Mouse (Mus musculus): ENCODE results near the gene Bcan. TPM values are rescaled to one million over a fixed set of nuclear protein-coding genes. Genes with fewer than 3 reads are reported as not detected.
A peak's percentile ranks its signal among the peaks of the same experiment; 100 is the strongest.

The Bcan gene
- polyA plus RNA-seq, 1 experiment from 2014 or later = 139 TPM

DNA sequence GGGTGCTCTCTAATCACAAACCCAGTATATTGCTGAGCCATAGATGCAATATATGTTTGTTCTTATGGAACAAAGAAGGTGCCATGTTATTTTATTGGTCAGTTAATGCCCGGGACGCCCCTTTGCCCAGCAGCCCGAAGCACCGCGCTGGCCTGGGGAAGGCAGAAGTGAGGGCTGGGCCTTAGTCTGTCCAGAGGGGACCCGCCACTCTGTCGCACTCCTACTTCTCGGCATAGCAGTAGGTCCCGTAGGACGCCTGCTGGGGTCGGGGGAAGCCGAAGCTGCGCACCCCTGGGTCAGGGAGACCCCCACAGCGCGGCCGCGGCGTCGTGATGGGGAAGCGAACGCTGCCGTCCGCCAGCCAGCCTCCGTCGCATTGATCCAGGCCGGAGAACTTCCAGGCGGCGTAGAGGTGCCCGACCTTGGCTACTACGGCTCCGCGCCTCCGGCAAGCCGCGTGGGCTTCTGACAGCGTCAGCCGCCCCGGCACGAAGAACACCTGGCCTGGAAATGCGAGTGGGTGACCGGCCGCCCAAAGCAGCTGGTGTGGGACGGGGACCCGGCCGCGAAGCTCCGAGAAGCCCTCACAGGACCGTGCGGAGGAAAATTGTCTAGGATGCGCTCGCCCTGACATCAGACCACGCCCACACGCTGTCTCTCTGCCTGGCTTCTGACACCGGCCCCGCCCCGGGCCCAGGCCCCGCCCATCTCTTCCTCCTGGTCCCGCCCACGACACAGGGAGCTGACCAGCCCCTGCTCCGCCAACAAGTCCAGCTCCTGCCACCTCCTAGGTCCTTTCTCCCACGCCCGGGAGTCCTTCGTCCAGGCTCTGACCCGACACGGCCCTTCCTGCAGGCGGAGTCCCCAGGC, 22.5 kb upstream of the Bcan start:
- peak; percentile 94 for ATAC-seq (ENCODE audit: low FRiP score)
- H3K4me1 ChIP-seq = peaks cover 23% of the 10 kb centered on the region
- H3K27me3 ChIP-seq (replicated peaks) = peaks cover 77% of the 10 kb centered on the region
- peak overlapping the region; percentile 57 for H3K4me3 ChIP-seq (replicated peaks)
- WGBS = under 1% methylated on average over 66 of the region's 66 CpGs
- H3K9ac ChIP-seq (replicated peaks) = peak overlapping the region; percentile 62
- H3K36me3 ChIP-seq = no peaks in the 10 kb centered on the region
- no peaks in the 10 kb centered on the region for H3K9me3 ChIP-seq (replicated peaks)
- no peak overlapping the region for H3K27ac ChIP-seq (replicated peaks)
- peak overlapping the region; percentile 98 for H3K4me2 ChIP-seq

DNA sequence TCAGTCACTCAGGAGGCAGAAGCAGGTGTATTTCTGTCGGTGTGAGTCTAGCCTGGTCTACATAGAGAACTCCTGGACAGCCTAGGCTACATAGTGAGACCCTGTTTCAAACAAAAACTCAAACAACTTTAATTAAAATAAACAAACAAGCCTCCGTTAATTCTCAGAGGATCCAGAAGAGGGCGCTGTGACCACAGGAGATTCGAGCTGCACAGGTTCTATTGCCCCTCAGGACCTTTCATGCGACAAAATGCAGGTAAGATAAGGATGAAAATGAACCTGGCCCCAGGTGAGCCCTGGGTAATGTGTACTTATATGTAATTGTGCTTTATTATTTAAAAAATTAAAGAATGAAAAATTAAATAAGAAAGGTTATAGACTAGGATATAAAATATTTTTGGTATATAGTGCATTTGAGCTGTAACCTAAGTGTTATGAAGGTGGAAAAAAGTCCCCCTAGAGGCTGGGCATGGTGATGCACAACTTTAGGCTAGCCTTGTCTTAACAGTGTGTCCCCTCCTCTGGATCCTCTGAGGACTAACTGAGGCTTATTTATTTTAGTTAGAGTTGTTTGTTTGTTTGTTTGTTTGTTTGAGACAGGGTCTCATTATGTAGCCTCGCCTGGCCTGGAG, 10.7 kb upstream of the Bcan start:
- no peaks in the 10 kb centered on the region; the same call in 1 of the 2 replicates for H3K9me3 ChIP-seq (replicated peaks)
- H3K4me2 ChIP-seq = no peak overlapping the region
- H3K27ac ChIP-seq (replicated peaks) = no peak overlapping the region
- peaks cover 7% of the 10 kb centered on the region for H3K27me3 ChIP-seq (replicated peaks)
- H3K36me3 ChIP-seq = no peaks in the 10 kb centered on the region
- WGBS = 8% methylated on average over 6 of the region's 6 CpGs
- H3K9ac ChIP-seq (replicated peaks) = no peak overlapping the region
- no peak overlapping the region for H3K4me3 ChIP-seq (replicated peaks)
- no peaks in the 10 kb centered on the region for H3K4me1 ChIP-seq
- ATAC-seq (ENCODE audit: low FRiP score) = no peak

DNA sequence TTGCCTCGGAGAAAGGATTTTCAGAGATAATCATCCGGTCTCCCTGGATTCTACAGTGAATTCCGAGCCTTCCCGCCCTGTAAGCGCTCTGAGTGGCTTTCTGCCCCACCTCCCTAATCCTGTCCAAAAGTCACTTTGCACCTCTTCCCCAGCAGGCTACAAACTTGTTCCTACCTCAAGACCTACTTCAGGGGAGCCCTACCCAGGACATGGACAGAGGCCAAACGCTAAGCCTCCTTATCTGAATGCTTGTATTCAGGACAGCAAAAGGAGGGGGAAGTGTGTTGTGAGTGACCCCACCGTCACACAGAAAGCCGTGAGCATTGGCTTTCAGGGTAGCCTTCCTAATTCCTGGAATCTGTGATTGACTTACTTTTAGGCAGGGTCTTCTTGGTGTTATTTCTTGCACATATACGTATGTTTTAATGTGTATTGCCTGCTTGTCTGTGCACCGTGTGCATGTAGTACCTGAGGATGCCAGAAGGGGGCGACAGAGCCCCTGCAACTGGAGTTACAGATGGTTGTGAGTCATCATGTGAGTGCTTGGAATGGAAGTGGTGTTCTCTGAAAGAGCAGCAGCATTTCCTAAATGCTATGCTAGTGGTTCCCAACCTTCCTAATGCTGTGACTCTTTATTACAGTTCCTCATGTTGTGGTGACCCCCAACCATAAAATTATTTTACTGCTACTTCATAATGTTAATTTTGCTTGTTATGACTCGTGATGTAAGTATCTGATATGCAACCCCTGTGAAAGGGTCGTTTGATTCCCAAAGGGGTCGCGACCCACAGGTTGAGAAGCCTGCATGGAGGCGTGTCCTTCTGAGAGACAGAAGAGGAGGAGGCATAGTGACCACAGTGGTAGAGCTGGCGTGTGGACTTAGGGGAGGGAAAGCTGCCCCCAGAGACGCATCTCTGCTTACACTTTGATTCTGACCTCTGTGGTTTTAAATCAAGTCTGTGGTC, 6.1 kb upstream of the Bcan start:
- Histone ChIP-seq H3K9ac (replicated peaks) (no peak overlapping the region), H3K4me2 (no peak overlapping the region), H3K27ac (replicated peaks) (no peak overlapping the region), H3K4me1 (peaks cover 17% of the 10 kb centered on the region), H3K9me3 (replicated peaks) (no peaks in the 10 kb centered on the region; the same call in 1 of the 2 replicates), H3K36me3 (no peaks in the 10 kb centered on the region), H3K4me3 (replicated peaks) (no peak overlapping the region), H3K27me3 (replicated peaks) (peaks cover 33% of the 10 kb centered on the region)
- 82% methylated on average over 18 of the region's 18 CpGs for WGBS
- no peak for ATAC-seq (ENCODE audit: low FRiP score)

DNA sequence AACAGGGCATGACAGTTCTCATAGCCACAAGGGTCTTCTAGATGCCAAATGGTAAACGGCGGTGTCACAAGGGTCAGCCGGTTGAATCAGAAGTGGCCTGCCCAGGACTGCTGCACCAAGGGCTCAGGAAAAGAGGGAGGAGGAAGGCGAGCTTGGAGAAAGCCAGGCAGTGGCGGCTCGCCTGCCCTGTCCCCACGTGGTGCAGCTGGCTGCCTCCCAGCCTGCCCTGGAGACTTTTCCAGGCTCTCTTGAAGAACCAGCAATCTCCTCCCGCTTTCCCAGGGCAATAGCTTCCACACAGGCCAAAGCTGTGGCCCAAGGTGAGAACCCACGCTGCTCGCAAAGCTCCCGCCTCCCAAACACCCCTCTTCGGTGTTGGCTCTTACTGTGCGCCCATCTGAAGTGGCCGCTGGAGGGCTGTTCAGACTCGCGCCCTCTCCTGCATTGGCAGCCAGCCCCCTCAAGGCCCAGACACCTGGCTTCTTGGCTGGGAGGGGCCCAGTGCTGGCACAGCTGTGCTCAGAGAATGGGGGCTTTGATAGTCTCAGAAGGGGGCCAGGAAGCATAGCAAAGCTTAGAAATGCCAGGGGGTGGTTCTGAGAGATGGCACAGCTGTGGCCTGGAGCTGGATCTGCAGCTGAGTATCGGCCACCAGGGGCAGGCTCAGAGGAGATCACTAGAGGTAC, 2.4 kb upstream of the Bcan start:
- peak; percentile 38 for ATAC-seq (ENCODE audit: low FRiP score)
- no peak overlapping the region for H3K9ac ChIP-seq (replicated peaks)
- no peaks in the 10 kb centered on the region; the same call in 1 of the 2 replicates for H3K9me3 ChIP-seq (replicated peaks)
- H3K4me1 ChIP-seq = peaks cover 42% of the 10 kb centered on the region
- H3K27me3 ChIP-seq (replicated peaks) = peaks cover 70% of the 10 kb centered on the region
- peak overlapping the region; percentile 33 for H3K4me2 ChIP-seq
- no peaks in the 10 kb centered on the region for H3K36me3 ChIP-seq
- H3K4me3 ChIP-seq (replicated peaks) = no peak overlapping the region
- 4% methylated on average over 17 of the region's 17 CpGs for WGBS
- H3K27ac ChIP-seq (replicated peaks) = peak overlapping the region; percentile 62

DNA sequence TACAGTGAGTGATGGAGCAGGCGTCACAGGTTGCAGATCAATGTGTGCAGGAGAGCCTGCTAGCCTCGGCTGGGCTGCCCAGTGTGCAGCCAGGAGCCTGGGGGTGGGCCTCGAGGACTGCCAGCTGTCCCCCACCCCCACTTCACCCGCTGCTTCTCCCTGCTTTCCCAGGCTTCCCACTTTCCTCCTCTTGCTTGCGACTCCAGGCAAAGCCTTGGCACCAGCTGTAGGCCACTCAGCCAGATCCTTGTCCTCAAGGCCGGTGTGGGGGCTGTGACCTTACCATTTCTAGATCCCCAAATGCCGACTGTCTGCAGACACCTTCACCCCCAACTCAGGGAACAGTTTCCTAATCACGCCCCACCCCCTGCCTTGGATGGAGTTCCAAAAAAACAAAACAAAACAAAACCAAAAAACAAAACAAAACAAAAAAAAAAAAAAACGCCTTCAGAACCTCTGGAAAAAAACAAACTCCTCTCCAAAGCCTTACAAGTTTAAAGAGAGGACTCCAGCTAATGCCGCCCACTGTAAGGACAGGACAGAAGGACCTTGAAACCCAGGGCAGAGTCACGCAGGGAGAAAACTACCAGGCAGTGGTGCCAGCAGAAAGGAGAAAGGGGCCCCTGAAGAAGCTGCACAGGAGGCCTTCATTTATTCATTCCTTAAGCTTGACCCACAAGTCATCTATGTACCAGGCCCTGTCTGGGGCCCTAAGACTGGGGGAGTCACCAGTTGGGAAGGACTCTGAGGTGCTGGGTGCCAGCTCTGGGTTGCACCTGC, 976 bp upstream of the Bcan start:
- Histone ChIP-seq H3K4me3 (replicated peaks) (peak overlapping the region; percentile 43), H3K4me2 (peak overlapping the region; percentile 92), H3K27ac (replicated peaks) (peak overlapping the region; percentile 76), H3K4me1 (peaks cover 53% of the 10 kb centered on the region), H3K36me3 (no peaks in the 10 kb centered on the region), H3K9ac (replicated peaks) (no peak overlapping the region), H3K27me3 (replicated peaks) (peaks cover 84% of the 10 kb centered on the region), H3K9me3 (replicated peaks) (no peaks in the 10 kb centered on the region; the same call in 1 of the 2 replicates)
- ATAC-seq (ENCODE audit: low FRiP score) = no peak
- 17% methylated on average over 11 of the region's 11 CpGs for WGBS

DNA sequence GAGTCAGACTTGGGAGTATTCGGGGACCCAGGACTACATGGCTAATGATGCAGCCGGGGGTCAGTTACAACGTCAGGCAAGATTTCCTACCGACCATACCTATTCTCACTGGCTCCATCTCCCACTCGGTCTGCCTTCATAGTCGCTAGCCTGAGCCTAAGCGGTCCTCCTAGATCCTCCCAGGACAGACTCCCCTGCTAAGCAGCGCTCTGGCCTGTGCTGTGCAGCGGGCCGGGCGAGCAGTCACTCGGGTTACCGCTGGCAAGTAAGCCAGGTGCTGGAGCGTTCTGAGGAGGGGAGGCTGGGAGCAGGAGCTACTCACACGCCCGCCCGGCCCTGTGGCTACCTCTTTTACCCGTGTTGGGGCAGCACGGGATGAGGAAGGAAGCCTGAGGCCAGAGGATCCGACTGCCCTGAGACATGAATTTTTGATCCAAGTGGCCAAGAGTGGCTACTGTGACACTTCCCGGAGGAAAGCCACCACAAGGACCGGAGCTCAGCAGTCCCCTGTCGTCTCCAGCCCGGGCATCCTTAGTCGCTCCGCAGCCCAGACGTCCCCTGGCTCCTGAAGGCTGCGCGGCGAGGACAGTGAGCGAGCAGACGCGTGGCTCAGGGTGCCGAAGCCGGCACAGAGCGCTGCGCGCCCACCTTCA, 661 bp downstream of the Bcan start:
- Histone ChIP-seq H3K27ac (replicated peaks) (peak overlapping the region; percentile 76), H3K36me3 (no peaks in the 10 kb centered on the region), H3K4me1 (peaks cover 56% of the 10 kb centered on the region), H3K4me2 (peak overlapping the region; percentile 92), H3K27me3 (replicated peaks) (peaks cover 95% of the 10 kb centered on the region), H3K9me3 (replicated peaks) (no peaks in the 10 kb centered on the region), H3K4me3 (replicated peaks) (peak overlapping the region; percentile 43), H3K9ac (replicated peaks) (peak overlapping the region; percentile 53)
- WGBS = under 1% methylated on average over 38 of the region's 38 CpGs
- ATAC-seq (ENCODE audit: low FRiP score) = no peak

DNA sequence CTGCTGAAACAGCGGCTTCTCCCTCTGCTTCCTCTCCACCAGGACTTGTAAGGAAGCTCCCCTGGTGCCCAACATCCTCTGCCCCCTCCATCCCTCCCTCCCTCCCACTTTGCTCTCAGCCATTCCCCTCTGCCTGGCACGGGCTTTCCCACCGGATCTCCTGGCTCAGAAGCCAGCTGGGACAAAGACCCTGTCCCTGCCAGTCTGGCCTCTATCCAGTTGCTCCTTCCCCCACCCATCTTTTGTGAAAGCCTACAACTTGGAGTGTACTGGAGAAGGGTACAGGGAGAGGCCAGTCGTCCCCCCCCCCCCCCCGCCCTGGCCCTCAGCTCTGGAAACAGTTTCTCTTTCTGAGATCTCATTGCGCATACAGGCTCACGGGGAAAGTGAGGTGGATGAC, 1.3 kb downstream of the Bcan start:
- 2% methylated on average over 7 of the region's 7 CpGs for WGBS
- peaks cover 99% of the 10 kb centered on the region for H3K27me3 ChIP-seq (replicated peaks)
- ATAC-seq (ENCODE audit: low FRiP score) = peak; percentile 33; the same call in 1 of the 2 replicates
- H3K36me3 ChIP-seq = no peaks in the 10 kb centered on the region
- H3K4me1 ChIP-seq = peaks cover 56% of the 10 kb centered on the region
- peak overlapping the region; percentile 43 for H3K4me3 ChIP-seq (replicated peaks)
- peak overlapping the region; percentile 76; the same call in 1 of the 2 replicates for H3K27ac ChIP-seq (replicated peaks)
- H3K4me2 ChIP-seq = peak overlapping the region; percentile 92
- no peaks in the 10 kb centered on the region for H3K9me3 ChIP-seq (replicated peaks)
- peak overlapping the region; percentile 53; the same call in 1 of the 2 replicates for H3K9ac ChIP-seq (replicated peaks)

DNA sequence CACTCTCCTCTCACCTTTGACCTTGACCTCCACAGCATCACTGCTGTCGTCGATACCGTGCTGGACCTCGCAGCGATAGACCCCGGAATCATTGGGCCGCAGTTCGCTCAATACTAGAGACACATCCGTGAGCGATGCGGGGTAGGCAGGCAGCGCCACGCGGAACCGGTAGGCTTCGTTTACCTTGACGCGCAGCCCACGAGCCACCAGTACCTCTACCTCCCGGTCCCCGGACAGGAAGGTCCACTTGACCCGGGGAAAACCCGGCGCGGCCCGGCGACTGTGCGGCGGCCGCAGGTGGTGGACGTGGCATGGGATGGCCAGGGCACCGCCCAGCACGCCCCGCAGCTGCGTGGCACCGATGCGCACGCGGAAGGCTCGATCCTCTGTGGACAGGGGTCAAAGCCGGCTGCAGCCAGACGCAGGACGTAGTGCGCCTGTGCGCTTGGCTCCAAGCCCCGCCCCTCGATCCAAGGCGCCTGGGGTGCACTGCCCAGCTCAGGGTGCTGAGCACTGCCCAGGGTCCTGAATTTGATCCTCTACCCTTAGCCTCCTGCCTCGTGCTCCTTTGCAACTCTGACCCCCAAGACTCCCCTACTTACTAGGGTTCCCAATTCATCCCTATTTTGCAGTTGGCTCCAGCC, 2.9 kb downstream of the Bcan start:
- WGBS = 1% methylated on average over 49 of the region's 49 CpGs
- H3K4me1 ChIP-seq = peaks cover 49% of the 10 kb centered on the region
- H3K9ac ChIP-seq (replicated peaks) = peak overlapping the region; percentile 54
- peak overlapping the region; percentile 47 for H3K4me3 ChIP-seq (replicated peaks)
- no peak overlapping the region for H3K27ac ChIP-seq (replicated peaks)
- H3K9me3 ChIP-seq (replicated peaks) = no peaks in the 10 kb centered on the region
- no peak; the same call in 1 of the 2 replicates for ATAC-seq (ENCODE audit: low FRiP score)
- H3K27me3 ChIP-seq (replicated peaks) = peaks cover 97% of the 10 kb centered on the region
- H3K4me2 ChIP-seq = peak overlapping the region; percentile 92
- H3K36me3 ChIP-seq = no peaks in the 10 kb centered on the region

DNA sequence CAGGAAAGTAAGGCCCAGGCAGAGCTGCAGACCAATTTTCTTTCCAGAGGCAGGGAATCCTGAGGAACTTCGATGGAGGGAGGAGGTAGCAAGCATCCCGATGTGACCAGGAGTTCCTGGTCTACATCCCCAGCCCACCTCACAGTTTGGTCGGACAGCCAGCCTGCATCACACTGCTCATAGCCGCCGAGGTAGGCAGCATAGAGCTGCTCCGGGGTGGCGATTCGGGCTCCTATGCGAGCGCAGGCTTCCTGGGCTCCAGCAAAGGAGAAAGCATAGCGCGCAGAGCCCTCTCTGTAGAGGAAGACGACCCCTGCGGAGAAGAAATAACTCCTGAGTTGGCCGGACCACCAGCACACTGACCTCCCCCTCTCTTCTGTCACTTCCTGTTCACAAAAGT, 3.6 kb downstream of the Bcan start:
- Histone ChIP-seq H3K27ac (replicated peaks) (no peak overlapping the region), H3K4me2 (peak overlapping the region; percentile 92), H3K4me1 (peaks cover 42% of the 10 kb centered on the region), H3K27me3 (replicated peaks) (peaks cover 93% of the 10 kb centered on the region), H3K4me3 (replicated peaks) (peak overlapping the region; percentile 47), H3K36me3 (no peaks in the 10 kb centered on the region), H3K9me3 (replicated peaks) (no peaks in the 10 kb centered on the region), H3K9ac (replicated peaks) (0 out of 2 replicates have a peak overlapping the region, but pooled peaks have one; percentile 54)
- 3% methylated on average over 15 of the region's 15 CpGs for WGBS
- no peak for ATAC-seq (ENCODE audit: low FRiP score)

All from neural tube, embryonic 15.5 days (tissue).